Mouse (Mus musculus) erythroblast, adult 5-6 weeks (primary cell): Measurements from ENCODE around the gene Rcbtb2. TPM values are rescaled to one million over a fixed set of nuclear protein-coding genes. Genes with fewer than 3 reads are reported as not detected.
"Not testable (repeated sequence)": the region's sequence is repeated elsewhere in the genome, so short reads cannot be mapped to it uniquely, and the experiment has no call there.

Source experiments
- ATAC-seq: replicated peaks from 2 replicates; pipeline ENCODE4 v1.8.0; 2016; ENCODE audit warnings: moderate number of reproducible peaks, mild to moderate bottlenecking, moderate TSS enrichment, inconsistent platforms; ENCODE audit not compliant: poor library complexity, low FRiP score, severe bottlenecking
- total RNA-seq, 2 experiments: library from RNA; stranded (forward) in 1 of 2; stranded (reverse) in 1 of 2; fragments of 150-400 nt in 1 of 2; fragments of 200-764, 138-1000 nt in 1 of 2; gene quantifications; 2 replicates each; pipeline versions ENCODE4 v1.2.3 to v1.2.4; 2015 to 2017; ENCODE audit warnings: low replicate concordance in 2 of 2

Gene Rcbtb2
- total RNA-seq, 2 experiments from 2014 or later, result 8.8 to 12.4 TPM

- ATAC-seq, result not testable (repeated sequence)
Measured at GRCm38 (mm10) chr14:73114952-73115351, 7.9 kb upstream of the Rcbtb2 start.

- ATAC-seq, result no peak
Measured at GRCm38 (mm10) chr14:73116301-73116700, 6.5 kb upstream of the Rcbtb2 start.

DNA sequence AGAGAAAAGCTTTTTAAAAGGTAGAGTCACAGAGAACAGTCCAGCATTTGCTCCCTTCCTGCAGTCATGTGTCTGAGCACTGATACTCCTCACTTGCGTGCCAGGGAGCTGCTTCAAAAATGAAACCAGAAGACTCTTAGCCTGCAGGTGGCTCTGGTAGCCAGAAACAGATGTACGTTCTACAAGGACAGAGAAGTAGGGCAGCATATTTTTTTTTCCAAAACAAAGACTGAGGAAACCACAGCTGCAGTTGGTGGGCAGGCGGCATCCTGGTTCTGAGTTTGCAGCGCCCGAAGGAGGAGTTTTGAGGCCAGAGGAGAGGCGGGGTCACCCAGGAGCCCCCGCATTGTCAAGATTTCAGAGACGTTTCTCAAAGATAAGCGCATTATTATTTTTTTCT lies 5.9 kb upstream of the Rcbtb2 start:
- ATAC-seq, result no peak

- no peak for ATAC-seq
Measured at GRCm38 (mm10) chr14:73117411-73118392, 5.1 kb upstream of the Rcbtb2 start.

GRCm38 (mm10) chr14:73118482-73119347 lies 4.1 kb upstream of the Rcbtb2 start:
- ATAC-seq, result no peak

DNA sequence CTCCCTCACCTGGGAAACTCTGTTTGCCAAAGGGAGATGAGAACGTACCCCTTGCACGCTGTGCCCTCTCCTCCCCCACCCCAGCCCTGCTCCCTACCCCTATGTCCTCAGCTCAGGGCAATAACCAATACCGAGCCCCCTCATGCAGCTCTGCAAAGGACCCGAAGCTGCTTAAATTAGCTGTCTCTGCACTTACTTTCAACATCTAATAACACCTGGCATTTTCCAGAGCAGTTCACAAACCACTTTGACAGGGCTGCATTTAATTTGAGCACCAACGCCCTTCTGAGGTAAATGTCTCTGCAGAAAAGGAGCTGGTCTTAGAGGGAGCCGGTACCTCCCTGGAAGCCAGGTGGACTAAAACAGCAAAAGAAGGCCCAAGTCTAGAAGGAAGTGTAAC lies 3.4 kb upstream of the Rcbtb2 start:
- no peak for ATAC-seq

GRCm38 (mm10) chr14:73119966-73120365 lies 2.9 kb upstream of the Rcbtb2 start:
- ATAC-seq, result no peak

GRCm38 (mm10) chr14:73122211-73122922 lies 470 bp upstream of the Rcbtb2 start:
- no peak for ATAC-seq

DNA sequence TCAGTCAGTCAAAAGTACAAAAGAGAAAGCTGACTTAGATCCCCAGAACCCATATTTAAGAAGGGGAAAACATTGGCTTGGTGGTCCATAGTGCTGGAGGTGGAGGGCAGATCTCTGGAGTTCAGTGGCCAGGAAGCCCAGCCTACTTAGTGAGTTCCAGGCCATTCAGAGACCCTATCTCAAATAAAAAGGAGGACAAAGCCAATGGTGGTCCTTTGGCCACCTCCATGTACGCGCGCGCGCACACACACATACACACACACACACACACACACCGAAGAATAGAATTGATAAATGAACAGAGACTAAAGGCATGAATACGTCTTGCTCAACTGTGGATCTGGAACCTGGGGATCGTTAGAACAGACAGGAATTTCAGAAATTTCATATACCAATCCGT lies 544 bp downstream of the Rcbtb2 start:
- ATAC-seq, result no peak

GRCm38 (mm10) chr14:73123786-73124185 lies 949 bp downstream of the Rcbtb2 start:
- no peak for ATAC-seq

DNA sequence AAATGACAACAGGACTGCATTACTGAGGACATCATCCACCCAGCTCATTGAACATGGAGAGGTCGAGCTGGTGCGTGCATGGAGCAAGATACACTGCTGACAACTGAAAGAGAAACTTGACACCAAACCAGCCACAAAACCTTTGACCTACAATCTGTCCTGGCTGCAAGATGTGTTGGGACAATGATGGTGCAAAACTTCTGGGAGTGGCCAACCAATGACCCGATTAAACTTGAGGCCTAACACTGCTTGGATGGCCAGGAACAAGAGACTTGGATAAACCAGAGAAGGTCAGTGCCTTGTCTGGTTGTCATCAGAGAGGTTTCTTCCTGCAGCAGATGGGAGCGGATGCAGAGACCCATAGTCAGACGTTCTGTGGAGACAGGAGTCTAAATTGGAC lies 7.7 kb downstream of the Rcbtb2 start:
- ATAC-seq, result no peak

DNA sequence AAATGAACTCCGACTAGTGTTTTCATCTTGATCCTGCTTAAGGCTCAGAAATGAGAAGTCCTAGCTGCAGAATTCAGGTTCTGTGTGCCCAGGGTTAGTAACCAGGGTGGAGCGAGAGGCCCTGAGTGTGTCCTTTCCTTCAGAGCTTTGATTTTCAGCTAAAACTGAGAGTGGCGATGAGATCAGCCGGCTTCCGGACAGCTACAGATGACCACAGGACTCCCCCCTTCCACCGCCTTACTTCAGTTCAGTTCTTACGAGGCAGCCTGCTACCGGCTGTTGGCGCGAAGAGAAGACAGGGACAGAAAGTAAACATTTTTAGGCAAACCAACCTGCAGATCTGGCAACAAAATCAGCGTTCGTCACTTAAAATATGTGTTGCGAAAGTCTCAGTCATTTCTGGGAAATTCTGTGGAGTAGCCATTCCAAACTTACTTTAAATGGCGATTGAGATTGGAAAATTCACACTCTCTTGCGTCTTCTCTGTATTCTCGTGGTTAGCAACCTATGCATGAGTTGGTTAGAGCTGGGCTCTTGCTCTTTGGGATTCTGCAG lies 9.1 kb downstream of the Rcbtb2 start:
- ATAC-seq, result no peak

- ATAC-seq, result no peak
Measured at GRCm38 (mm10) chr14:73132731-73133130, 9.9 kb downstream of the Rcbtb2 start.

- ATAC-seq, result no peak
Measured at GRCm38 (mm10) chr14:73137234-73137633, 14.4 kb downstream of the Rcbtb2 start.

DNA sequence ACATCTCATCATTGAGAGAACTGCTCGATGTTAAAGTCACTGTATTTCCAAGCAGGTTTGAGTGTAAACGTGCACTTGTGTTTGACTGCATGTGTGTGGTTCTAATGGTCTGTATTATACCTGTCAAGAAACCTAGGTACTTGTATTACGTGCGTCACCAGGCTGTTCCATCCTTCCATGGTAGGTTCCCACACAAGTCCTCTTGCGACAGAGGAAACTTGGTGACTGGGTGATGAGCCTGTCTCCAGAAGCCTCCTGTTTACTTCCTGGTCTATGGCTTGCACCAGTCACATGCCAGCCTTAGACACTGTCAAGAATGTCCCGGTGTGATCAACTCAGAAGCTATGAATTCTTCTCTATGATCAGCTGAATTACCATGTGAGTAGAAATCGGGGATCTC lies 15.6 kb downstream of the Rcbtb2 start:
- no peak for ATAC-seq

DNA sequence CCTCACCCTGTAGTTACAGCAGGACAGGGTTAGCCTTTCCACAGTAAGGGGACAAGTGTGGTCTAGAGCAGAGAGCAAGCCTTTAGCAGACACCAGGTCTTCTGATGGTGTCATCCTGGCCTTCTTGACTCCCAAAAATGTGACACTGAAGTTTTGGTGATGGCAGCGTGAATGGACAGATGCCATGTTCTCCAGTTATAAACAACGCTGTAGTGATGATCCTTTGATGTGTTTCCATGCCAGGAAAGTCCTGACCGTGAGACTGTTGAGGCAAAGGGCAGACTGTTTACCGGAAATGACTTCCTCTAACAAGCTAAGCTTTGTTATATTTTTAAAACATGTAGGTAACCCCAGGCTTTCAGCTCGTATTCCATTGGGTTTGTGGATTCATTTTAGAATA lies 17.0 kb downstream of the Rcbtb2 start:
- ATAC-seq, result no peak

GRCm38 (mm10) chr14:73141800-73142199 lies 19.0 kb downstream of the Rcbtb2 start:
- ATAC-seq, result no peak

- no peak for ATAC-seq
Measured at GRCm38 (mm10) chr14:73142421-73142895, 19.6 kb downstream of the Rcbtb2 start.

- no peak for ATAC-seq
Measured at GRCm38 (mm10) chr14:73142896-73143709, 20.3 kb downstream of the Rcbtb2 start.
